Mouse (Mus musculus) testis, adult 2 months (tissue): ENCODE data around the gene Ctbp2.

Experiments
- CTCF ChIP-seq: fragments of 200-500 bp; IDR thresholded peaks from 2 replicates; pipeline ENCODE4 v1.5.1; 2012; ENCODE audit warnings: low read depth, mild to moderate bottlenecking, inconsistent platforms, low read length, moderate library complexity; ENCODE audit not compliant: control insufficient read depth, insufficient read depth, insufficient replicate concordance
- POLR2A ChIP-seq: fragments of 200-500 bp; IDR thresholded peaks from 2 replicates; pipeline ENCODE4 v1.6.1; 2012; ENCODE audit warnings: low read depth, mild to moderate bottlenecking, inconsistent platforms, low read length, moderate library complexity; ENCODE audit not compliant: control insufficient read depth

GRCm38 (mm10) chr7:133039556-133040255, 84.4 kb downstream of the Ctbp2 start:
- TF ChIP-seq POLR2A: no peak
- no peak for TF ChIP-seq CTCF
